Mouse (Mus musculus) hindbrain, embryonic 13.5 days (tissue): ENCODE measurements at regions not wholly inside any gene's neighbourhood (a gene's known extent, or its start where the extent isn't known, plus 50 kb on each side); places are given as distances from the start of the nearest gene placed in this dataset.
"Not testable (repeated sequence)": the region's sequence is repeated elsewhere in the genome, so short reads cannot be mapped to it uniquely, and the experiment has no call there.

Experiments
- ATAC-seq: fragments of 200-750 bp; cut with Nextera tagmentation; 2 replicates; pipeline ENCODE4 v1.8.0; 2017; ENCODE audit warnings: moderate TSS enrichment; ENCODE audit not compliant: low FRiP score
- H3K27ac ChIP-seq: fragments of 300-500 bp; sonication (generic); 2 replicates; pipeline ENCODE4 v1.5.1; 2015; ENCODE audit warnings: inconsistent platforms, mild to moderate bottlenecking, moderate library complexity
- H3K27me3 ChIP-seq: fragments of 300-500 bp; sonication (generic); 2 replicates; pipeline ENCODE4 v1.6.1; 2015; ENCODE audit warnings: mild to moderate bottlenecking, inconsistent platforms
- H3K36me3 ChIP-seq: fragments of 300-500 bp; sonication (generic); 2 replicates; pipeline ENCODE4 v1.6.1; 2015; ENCODE audit warnings: mild to moderate bottlenecking, inconsistent platforms
- H3K4me1 ChIP-seq: fragments of 300-500 bp; sonication (generic); replicated peaks from 2 replicates; pipeline ENCODE4 v1.6.1; 2015; ENCODE audit warnings: inconsistent platforms
- H3K4me2 ChIP-seq: fragments of 300-500 bp; sonication (generic); 2 replicates; pipeline ENCODE4 v1.6.1; 2015; ENCODE audit warnings: inconsistent platforms, mild to moderate bottlenecking, moderate library complexity
- H3K4me3 ChIP-seq: fragments of 300-500 bp; sonication (generic); 2 replicates; pipeline ENCODE4 v1.5.1; 2015; ENCODE audit warnings: mild to moderate bottlenecking, inconsistent platforms
- H3K9ac ChIP-seq: fragments of 300-500 bp; sonication (generic); 2 replicates; pipeline ENCODE4 v1.6.1; 2015; ENCODE audit warnings: mild to moderate bottlenecking, inconsistent platforms
- H3K9me3 ChIP-seq: fragments of 300-500 bp; sonication (generic); 2 replicates; pipeline ENCODE4 v1.6.1; 2016; ENCODE audit warnings: inconsistent platforms
- WGBS: fragments of 180-500 bp; shearing (Covaris S2); methylation state at CpG from one replicate; pipeline ENCODE4 v1.1.7; 2015; 5-methylcytosine and 5-hydroxymethylcytosine counted together

GRCm38 (mm10) chr13:32426199-32426598 lies 87.7 kb upstream of the Gmds start:
- ATAC-seq = no peak
- Histone ChIP-seq H3K27ac (no peak overlapping the region), H3K4me3 (no peak overlapping the region), H3K36me3 (no peaks in the 10 kb centered on the region), H3K27me3 (no peaks in the 10 kb centered on the region), H3K4me1 (no peaks in the 10 kb centered on the region), H3K9ac (no peak overlapping the region), H3K9me3 (no peaks in the 10 kb centered on the region), H3K4me2 (no peak overlapping the region)
- WGBS = 75% methylated on average over 7 of the region's 7 CpGs

- H3K4me1 ChIP-seq, H3K9me3 ChIP-seq, H3K4me3 ChIP-seq, H3K36me3 ChIP-seq, H3K27me3 ChIP-seq, H3K9ac ChIP-seq, H3K27ac ChIP-seq, H3K4me2 ChIP-seq, ATAC-seq: not testable (repeated sequence)
- 91% methylated on average over 9 of the region's 9 CpGs for WGBS
Observed at GRCm38 (mm10) chr13:32424543-32424942, 86.0 kb upstream of the Gmds start.

GRCm38 (mm10) chr13:32422485-32422884 lies 83.9 kb upstream of the Gmds start:
- H3K27me3 ChIP-seq = no peaks in the 10 kb centered on the region
- no peak overlapping the region for H3K9ac ChIP-seq
- H3K4me3 ChIP-seq = no peak overlapping the region
- 67% methylated on average over 2 of the region's 2 CpGs for WGBS
- H3K9me3 ChIP-seq = no peaks in the 10 kb centered on the region
- no peaks in the 10 kb centered on the region for H3K36me3 ChIP-seq
- H3K27ac ChIP-seq = no peak overlapping the region
- H3K4me1 ChIP-seq = no peaks in the 10 kb centered on the region
- no peak for ATAC-seq
- H3K4me2 ChIP-seq = no peak overlapping the region

- no peak overlapping the region for H3K27ac ChIP-seq
- no peak for ATAC-seq
- H3K9me3 ChIP-seq = no peaks in the 10 kb centered on the region
- H3K4me3 ChIP-seq = no peak overlapping the region
- H3K36me3 ChIP-seq = no peaks in the 10 kb centered on the region
- H3K4me1 ChIP-seq = no peaks in the 10 kb centered on the region
- no peak overlapping the region for H3K9ac ChIP-seq
- H3K27me3 ChIP-seq = no peaks in the 10 kb centered on the region
- WGBS = 88% methylated on average over 6 of the region's 6 CpGs
- no peak overlapping the region for H3K4me2 ChIP-seq
Observed at GRCm38 (mm10) chr13:32419326-32419725, 80.8 kb upstream of the Gmds start.

- H3K36me3 ChIP-seq = no peaks in the 10 kb centered on the region
- no peak overlapping the region for H3K4me2 ChIP-seq
- no peaks in the 10 kb centered on the region for H3K4me1 ChIP-seq
- no peak overlapping the region for H3K4me3 ChIP-seq
- no peak for ATAC-seq
- no peaks in the 10 kb centered on the region for H3K27me3 ChIP-seq
- H3K9me3 ChIP-seq = no peaks in the 10 kb centered on the region
- H3K9ac ChIP-seq = no peak overlapping the region
- WGBS = 75% methylated on average over 2 of the region's 2 CpGs
- H3K27ac ChIP-seq = no peak overlapping the region
Observed at GRCm38 (mm10) chr13:32418655-32419054, 80.1 kb upstream of the Gmds start.

- H3K27ac ChIP-seq = no peak overlapping the region
- H3K4me2 ChIP-seq = no peak overlapping the region
- H3K9ac ChIP-seq = no peak overlapping the region
- ATAC-seq = no peak
- H3K4me3 ChIP-seq = no peak overlapping the region
- H3K9me3 ChIP-seq = no peaks in the 10 kb centered on the region
- H3K4me1 ChIP-seq = no peaks in the 10 kb centered on the region
- H3K36me3 ChIP-seq = no peaks in the 10 kb centered on the region
- H3K27me3 ChIP-seq = no peaks in the 10 kb centered on the region
Observed at GRCm38 (mm10) chr13:32417907-32418306, 79.4 kb upstream of the Gmds start.

- WGBS = 52% methylated on average over 13 of the region's 14 CpGs
- Histone ChIP-seq H3K27ac (no peak overlapping the region), H3K36me3 (no peaks in the 10 kb centered on the region), H3K9me3 (no peaks in the 10 kb centered on the region), H3K27me3 (no peaks in the 10 kb centered on the region), H3K4me1 (no peaks in the 10 kb centered on the region), H3K9ac (no peak overlapping the region), H3K4me2 (no peak overlapping the region), H3K4me3 (no peak overlapping the region)
- ATAC-seq = 0 out of 2 replicates have a peak, but pooled peaks have one; percentile 43
Observed at GRCm38 (mm10) chr13:32411287-32411935, 72.9 kb upstream of the Gmds start.

GRCm38 (mm10) chr13:32410065-32410464 lies 71.5 kb upstream of the Gmds start:
- Histone ChIP-seq H3K9ac (no peak overlapping the region), H3K4me2 (no peak overlapping the region), H3K27ac (no peak overlapping the region), H3K27me3 (no peaks in the 10 kb centered on the region), H3K36me3 (no peaks in the 10 kb centered on the region), H3K4me1 (no peaks in the 10 kb centered on the region), H3K4me3 (no peak overlapping the region), H3K9me3 (no peaks in the 10 kb centered on the region)
- 80% methylated on average over 6 of the region's 6 CpGs for WGBS
- no peak for ATAC-seq

GRCm38 (mm10) chr13:32398616-32399015 lies 60.1 kb upstream of the Gmds start:
- no peak overlapping the region for H3K4me3 ChIP-seq
- no peak overlapping the region for H3K4me2 ChIP-seq
- no peak overlapping the region for H3K27ac ChIP-seq
- no peak for ATAC-seq
- H3K36me3 ChIP-seq = no peaks in the 10 kb centered on the region
- no peaks in the 10 kb centered on the region for H3K4me1 ChIP-seq
- WGBS = 88% methylated on average over 1 of the region's 1 CpGs
- no peak overlapping the region for H3K9ac ChIP-seq
- H3K9me3 ChIP-seq = no peaks in the 10 kb centered on the region
- H3K27me3 ChIP-seq = no peaks in the 10 kb centered on the region
